ENCODE assay signal across 8 mouse cellular contexts in genomic region chr2:18027448-18028139, GRCm38 (mm10). TPM values are rescaled to one million over a fixed set of nuclear protein-coding genes. Genes with fewer than 3 reads are reported as not detected.
DNase-seq lines count a peak whose midpoint lies in the region; ATAC-seq lines count a peak whose summit lies in the region.

No protein-coding gene starts in this region.

- H3K4me2 ChIP-seq in heart, embryonic 16.5 days (ENCODE audit: low read depth, low read length) = peak overlapping the region; percentile 98
- peak overlapping the region; percentile 87 for H3K4me2 ChIP-seq in liver, embryonic 15.5 days
- H3K4me2 ChIP-seq in neural tube, embryonic 12.5 days (replicated peaks) = peak overlapping the region; percentile 98

- H3K27ac ChIP-seq in forebrain, embryonic 10.5 days = peak overlapping the region; percentile 100
- H3K27ac ChIP-seq in heart, embryonic 16.5 days (ENCODE audit: low read length) = peak overlapping the region; percentile 95
- peak overlapping the region; percentile 78 for H3K27ac ChIP-seq in liver, embryonic 15.5 days (replicated peaks)
- peak overlapping the region; percentile 99 for H3K27ac ChIP-seq in neural tube, embryonic 12.5 days

- H3K27me3 ChIP-seq in forebrain, embryonic 10.5 days (ENCODE audit: poor library complexity, severe bottlenecking) = no peaks in the 10 kb centered on the region
- H3K27me3 ChIP-seq in heart, embryonic 16.5 days (ENCODE audit: control insufficient read depth, insufficient read depth, low read length) = no peaks in the 10 kb centered on the region
- peaks cover 81% of the 10 kb centered on the region for H3K27me3 ChIP-seq in liver, embryonic 15.5 days
- H3K27me3 ChIP-seq in neural tube, embryonic 12.5 days (replicated peaks) = no peaks in the 10 kb centered on the region

- 0% methylated on average over 44 of the region's 44 CpGs for WGBS in forebrain, embryonic 10.5 days
- WGBS in heart, embryonic 16.5 days = under 1% methylated on average over 44 of the region's 44 CpGs
- WGBS in liver, embryonic 15.5 days (ENCODE audit: insufficient replicate concordance) = under 1% methylated on average over 44 of the region's 44 CpGs
- WGBS in neural tube, embryonic 12.5 days = under 1% methylated on average over 41 of the region's 44 CpGs

- peaks cover 92% of the 10 kb centered on the region for H3K4me1 ChIP-seq in forebrain, embryonic 10.5 days
- peaks cover 18% of the 10 kb centered on the region for H3K4me1 ChIP-seq in heart, embryonic 16.5 days (ENCODE audit: control insufficient read depth, insufficient read depth, low read length)
- peaks cover 41% of the 10 kb centered on the region for H3K4me1 ChIP-seq in liver, embryonic 15.5 days (replicated peaks)
- H3K4me1 ChIP-seq in neural tube, embryonic 12.5 days = peaks cover 42% of the 10 kb centered on the region

- peak; percentile 84 for ATAC-seq in CD4-positive, CD25-positive, alpha-beta regulatory T cell, adult 4 months
- ATAC-seq in heart, embryonic 16.5 days (replicated peaks; ENCODE audit: extremely low read depth, insufficient read depth, low FRiP score) = peak; percentile 85
- ATAC-seq in liver, embryonic 15.5 days (ENCODE audit: insufficient read depth) = peak; percentile 78
- ATAC-seq in neural tube, embryonic 12.5 days (ENCODE audit: low FRiP score, low read depth) = peak; percentile 87

- no peaks in the 10 kb centered on the region for H3K9me3 ChIP-seq in forebrain, embryonic 10.5 days
- H3K9me3 ChIP-seq in heart, embryonic 16.5 days (replicated peaks; ENCODE audit: control insufficient read depth, low read length) = no peaks in the 10 kb centered on the region
- H3K9me3 ChIP-seq in liver, embryonic 15.5 days (replicated peaks) = no peaks in the 10 kb centered on the region
- H3K9me3 ChIP-seq in neural tube, embryonic 12.5 days = no peaks in the 10 kb centered on the region

- H3K36me3 ChIP-seq in forebrain, embryonic 10.5 days (replicated peaks) = no peaks in the 10 kb centered on the region
- H3K36me3 ChIP-seq in heart, embryonic 16.5 days (ENCODE audit: control insufficient read depth, insufficient read depth) = no peaks in the 10 kb centered on the region
- no peaks in the 10 kb centered on the region for H3K36me3 ChIP-seq in liver, embryonic 15.5 days (replicated peaks)
- H3K36me3 ChIP-seq in neural tube, embryonic 12.5 days = no peaks in the 10 kb centered on the region

- peak; percentile 70 for DNase-seq in c-Kit-negative CD71-positive TER-119-positive erythroid progenitor cells, embryonic 14.5 days (ENCODE audit: low read depth, low spot score)
- DNase-seq in forebrain, embryonic 10.5 days (ENCODE audit: extremely low spot score, low spot score) = peak; percentile 94
- DNase-seq in kidney, postnatal 36 days = peak; percentile 96 to 97
- DNase-seq in telencephalon, adult 2 months (ENCODE audit: low read depth, low spot score) = peak; percentile 74

- H3K4me3 ChIP-seq in forebrain, embryonic 10.5 days = peak overlapping the region; percentile 80
- H3K4me3 ChIP-seq in heart, embryonic 16.5 days (ENCODE audit: low read length) = peak overlapping the region; percentile 83
- peak overlapping the region; percentile 63 for H3K4me3 ChIP-seq in liver, embryonic 15.5 days (replicated peaks)
- peak overlapping the region; percentile 63 for H3K4me3 ChIP-seq in neural tube, embryonic 12.5 days

- H3K9ac ChIP-seq in heart, embryonic 16.5 days (ENCODE audit: low read length) = peak overlapping the region; percentile 93
- peak overlapping the region; percentile 48 for H3K9ac ChIP-seq in liver, embryonic 15.5 days
- peak overlapping the region; percentile 80 for H3K9ac ChIP-seq in neural tube, embryonic 12.5 days

RNA-seq across cellular contexts. Expression of gene A930004D18Rik, which starts 9.9 kb away (rescaled TPM):
- polyA plus RNA-seq in CD4-positive, CD25-positive, alpha-beta regulatory T cell, adult 4 months (2017; shearing (Covaris generic)) = 1 to 10 TPM; 2.0 to 2.1 TPM
- 13.8 and 17.9 TPM in 2 replicates for polyA plus RNA-seq in forebrain, embryonic 10.5 days (2016; fragmentation: Nextera tagmentation; extraction: Ambion mirVana)
- polyA plus RNA-seq in heart, embryonic 16.5 days (2015; fragmentation: Nextera tagmentation; extraction: Ambion mirVana) = 9.4 and 9.5 TPM in 2 replicates
- 1.3 and 1.4 TPM in 2 replicates for polyA plus RNA-seq in liver, embryonic 15.5 days (2015; fragmentation: Nextera tagmentation; extraction: Ambion mirVana)
- polyA plus RNA-seq in neural tube, embryonic 12.5 days (2016; fragmentation: Nextera tagmentation; extraction: Ambion mirVana) = 17.1 and 17.6 TPM in 2 replicates

RNA-seq across cellular contexts. Expression of gene Skida1, which starts 21.3 kb away (rescaled TPM):
- polyA plus RNA-seq in CD4-positive, CD25-positive, alpha-beta regulatory T cell, adult 4 months (2017; shearing (Covaris generic)) = under 1 TPM in 1 of 2 experiments, not detected in 1; 0.74 TPM
- 16.0 and 17.2 TPM in 2 replicates for polyA plus RNA-seq in forebrain, embryonic 10.5 days (2016; fragmentation: Nextera tagmentation; extraction: Ambion mirVana)
- 3.9 TPM in 2 replicates for polyA plus RNA-seq in heart, embryonic 16.5 days (2015; fragmentation: Nextera tagmentation; extraction: Ambion mirVana)
- polyA plus RNA-seq in liver, embryonic 15.5 days (2015; fragmentation: Nextera tagmentation; extraction: Ambion mirVana) = 0.37 and 0.47 TPM in 2 replicates
- 13.2 and 13.4 TPM in 2 replicates for polyA plus RNA-seq in neural tube, embryonic 12.5 days (2016; fragmentation: Nextera tagmentation; extraction: Ambion mirVana)

RNA-seq across cellular contexts. Expression of gene Mllt10, which starts 27.4 kb away (rescaled TPM):
- 10 to 100 TPM; 34.9 to 41.4 TPM for polyA plus RNA-seq in CD4-positive, CD25-positive, alpha-beta regulatory T cell, adult 4 months (2017; shearing (Covaris generic))
- 65.0 and 68.0 TPM in 2 replicates for polyA plus RNA-seq in forebrain, embryonic 10.5 days (2016; fragmentation: Nextera tagmentation; extraction: Ambion mirVana)
- polyA plus RNA-seq in heart, embryonic 16.5 days (2015; fragmentation: Nextera tagmentation; extraction: Ambion mirVana) = 40.7 and 44.5 TPM in 2 replicates
- polyA plus RNA-seq in liver, embryonic 15.5 days (2015; fragmentation: Nextera tagmentation; extraction: Ambion mirVana) = 26.2 and 27.9 TPM in 2 replicates
- 60.5 and 67.2 TPM in 2 replicates for polyA plus RNA-seq in neural tube, embryonic 12.5 days (2016; fragmentation: Nextera tagmentation; extraction: Ambion mirVana)

RNA-seq across cellular contexts. Expression of gene H2al2a, which starts 30.8 kb away (rescaled TPM):
- polyA plus RNA-seq in CD4-positive, CD25-positive, alpha-beta regulatory T cell, adult 4 months (2017; shearing (Covaris generic)) = not detected
- polyA plus RNA-seq in forebrain, embryonic 10.5 days (2016; fragmentation: Nextera tagmentation; extraction: Ambion mirVana) = not detected in 2 replicates
- not detected in 2 replicates for polyA plus RNA-seq in heart, embryonic 16.5 days (2015; fragmentation: Nextera tagmentation; extraction: Ambion mirVana)
- not detected in 2 replicates for polyA plus RNA-seq in liver, embryonic 15.5 days (2015; fragmentation: Nextera tagmentation; extraction: Ambion mirVana)
- not detected in 2 replicates for polyA plus RNA-seq in neural tube, embryonic 12.5 days (2016; fragmentation: Nextera tagmentation; extraction: Ambion mirVana)

Comparison
In these comparisons a context has a peak if more than half of its experiments do, and no peak if none do; other contexts are left out.
1. Peak in every context shown above with its lines: DNase-seq, ATAC-seq, H3K4me3 ChIP-seq and H3K27ac ChIP-seq.